Mouse (Mus musculus) layer of hippocampus, adult 8-10 months (tissue): Measurements from ENCODE around the gene Tcte1. TPM values are rescaled to one million over a fixed set of nuclear protein-coding genes. Genes with fewer than 3 reads are reported as not detected.

Source experiments
- DNase-seq, 2 experiments: peaks; one replicate each; pipeline ENCODE4 v3.0.0; 2022; ENCODE audit warnings: low spot score in 2 of 2
- total RNA-seq, 4 experiments: library from RNA; stranded (reverse); gene quantifications; 2 replicates each; pipeline ENCODE4 v1.2.4; 2022

Tcte1 gene
- total RNA-seq, 4 experiments from 2014 or later, result 0.92 to 1.3 (median 1.1) TPM

DNA sequence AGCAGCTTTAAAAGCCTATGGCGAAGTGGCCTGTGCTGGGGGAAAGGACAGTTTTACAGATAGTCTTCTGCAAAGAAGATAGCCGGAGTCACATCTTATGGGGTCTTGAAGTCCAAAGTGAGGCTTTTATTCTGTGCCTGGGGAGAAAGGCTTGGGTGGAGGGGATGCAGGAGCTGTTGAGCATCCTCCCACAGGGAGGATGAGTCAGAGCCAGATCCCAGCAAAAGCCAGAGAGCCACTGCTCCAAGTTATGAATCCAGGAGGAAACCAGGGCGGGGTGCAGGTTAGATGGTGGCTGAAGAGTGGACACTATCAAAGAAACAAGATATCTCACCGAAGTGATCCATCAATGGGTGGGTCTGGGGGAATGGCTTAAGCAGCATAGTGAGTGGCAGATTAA, 11.5 kb upstream of the Tcte1 start:
- no peak for DNase-seq

- DNase-seq, result no peak
These were observed 8.0 kb upstream of the Tcte1 start for GRCm38 (mm10) chr17:45515204-45515726.

- no peak for DNase-seq
These were observed 7.4 kb upstream of the Tcte1 start for GRCm38 (mm10) chr17:45515806-45516205.

GRCm38 (mm10) chr17:45516488-45516887, 6.7 kb upstream of the Tcte1 start:
- peak; percentile 64 to 87 for DNase-seq

DNA sequence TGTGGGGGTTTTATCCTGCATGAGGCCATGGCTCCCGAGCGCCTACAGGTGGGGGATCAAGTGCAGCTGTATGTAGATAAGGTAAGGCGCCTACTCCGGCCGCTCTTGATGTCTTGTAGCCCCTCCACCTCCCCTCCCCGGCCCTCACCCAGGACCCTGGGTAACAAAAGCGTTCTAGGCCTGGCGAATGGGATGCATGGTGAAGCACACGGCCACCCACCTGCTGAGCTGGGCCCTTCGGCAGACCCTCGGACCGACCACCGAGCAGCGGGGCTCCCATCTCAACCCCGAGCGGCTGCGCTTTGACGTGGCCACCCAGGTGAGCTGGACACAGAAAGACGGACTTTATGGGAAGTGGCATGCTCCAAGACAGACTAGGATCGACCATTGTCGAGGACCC, 6.1 kb upstream of the Tcte1 start:
- no peak for DNase-seq

GRCm38 (mm10) chr17:45517549-45518215, 5.6 kb upstream of the Tcte1 start:
- no peak for DNase-seq

- DNase-seq, result no peak
These were observed 4.3 kb upstream of the Tcte1 start for GRCm38 (mm10) chr17:45518766-45519475.

DNA sequence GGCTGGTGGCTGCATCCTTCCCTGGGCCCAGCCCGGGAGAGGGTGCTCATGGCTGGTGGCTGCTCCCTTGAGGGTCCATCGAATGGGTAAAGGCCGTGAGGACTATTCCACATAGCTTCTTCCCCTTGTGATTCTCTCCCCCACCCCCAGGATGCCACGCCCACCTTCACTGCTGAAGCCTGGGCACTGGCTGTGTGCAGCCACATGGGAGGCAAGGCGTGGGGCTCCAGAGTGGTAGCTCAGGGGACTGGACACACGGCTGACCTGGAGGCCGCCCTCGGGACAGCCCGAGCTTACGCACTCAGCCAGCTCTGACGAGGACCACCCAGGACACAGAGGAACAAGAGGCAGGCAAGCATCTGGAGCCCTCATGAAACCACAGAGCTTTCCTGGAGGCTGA, 3.1 kb upstream of the Tcte1 start:
- no peak for DNase-seq

- DNase-seq, result no peak
These were observed 1.7 kb downstream of the Tcte1 start for GRCm38 (mm10) chr17:45524961-45525360.

DNA sequence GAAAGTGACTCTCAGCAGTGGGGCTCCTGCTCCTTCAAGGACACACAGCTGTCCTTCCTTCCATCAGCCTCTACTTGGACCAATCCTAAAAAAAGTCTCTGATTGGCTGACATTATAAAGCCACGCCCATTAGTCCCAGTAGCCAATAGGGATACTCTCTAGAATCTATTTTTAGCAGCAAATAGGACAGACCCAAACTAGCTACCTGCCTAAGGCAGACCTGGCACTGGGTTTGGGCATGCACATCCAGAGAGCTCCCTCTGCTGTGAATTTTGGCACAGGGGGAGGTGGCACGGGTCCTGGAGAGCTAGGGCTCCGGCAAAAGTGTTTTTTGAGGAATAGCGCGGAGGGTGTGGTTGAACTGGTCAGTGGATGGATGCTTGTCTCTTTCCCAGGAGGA, 3.3 kb downstream of the Tcte1 start:
- DNase-seq, result no peak

DNA sequence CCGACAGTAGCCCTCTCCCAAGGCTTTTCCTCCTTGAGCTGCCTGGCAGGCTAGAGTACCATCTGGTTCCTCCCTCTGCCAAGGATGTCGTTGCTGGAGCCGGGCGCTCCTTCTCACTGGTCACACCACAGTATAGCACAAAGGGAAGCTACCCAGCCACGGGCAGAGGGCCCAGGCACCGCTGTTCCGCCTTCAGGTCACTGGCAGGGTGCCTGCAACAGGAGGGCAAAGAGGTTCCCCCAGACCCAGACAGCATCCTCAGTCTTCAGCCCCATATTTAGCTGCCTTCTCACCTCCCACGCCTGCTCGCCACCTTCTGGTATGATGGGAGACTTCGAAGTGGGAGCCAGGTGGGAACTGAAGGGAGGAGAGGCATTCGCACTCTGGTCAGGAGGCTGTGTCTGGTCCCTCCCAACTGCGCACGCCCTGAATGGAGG, 7.1 kb downstream of the Tcte1 start:
- peak; percentile 68 to 69 for DNase-seq

- DNase-seq, result no peak
These were observed 9.7 kb downstream of the Tcte1 start for GRCm38 (mm10) chr17:45532896-45533295.

DNA sequence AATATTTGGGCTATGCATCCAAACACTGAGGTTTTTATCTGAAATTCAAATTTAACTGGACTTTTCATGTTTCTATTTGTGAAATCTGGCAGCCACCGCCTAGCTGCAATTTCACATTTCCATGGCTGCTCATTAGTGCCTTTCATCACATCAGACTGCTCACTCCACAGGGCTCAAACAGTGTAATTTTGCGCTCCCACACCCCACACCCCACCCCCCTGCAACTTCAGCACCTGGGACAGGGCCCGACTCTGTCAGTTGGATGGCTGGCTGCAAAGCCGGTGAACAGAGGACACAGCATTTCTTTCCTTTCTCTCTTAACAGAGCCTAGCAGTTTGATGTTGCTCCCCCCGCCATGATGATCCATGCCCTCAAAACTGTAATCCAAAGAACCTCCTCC, 13.0 kb downstream of the Tcte1 start:
- no peak for DNase-seq

DNA sequence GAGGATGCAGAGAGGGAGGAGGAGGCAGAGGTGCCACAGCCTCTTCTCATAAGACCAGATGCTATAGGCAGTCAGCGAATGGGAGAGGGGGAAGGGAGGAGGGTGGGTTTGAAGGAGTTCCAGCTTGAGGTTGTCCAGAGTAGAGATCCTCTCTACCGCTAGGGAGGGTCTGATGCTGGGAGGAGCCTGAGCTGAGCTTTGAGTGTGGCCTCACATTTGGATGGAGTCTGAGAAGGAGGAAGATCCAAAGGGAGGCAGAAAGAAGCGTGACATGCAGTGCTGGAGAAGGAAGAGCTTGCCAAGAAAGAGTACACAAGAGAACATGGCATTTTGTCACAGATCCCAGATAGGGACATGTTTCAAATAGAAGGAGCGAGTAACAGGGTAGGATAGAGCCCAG, 15.2 kb downstream of the Tcte1 start:
- DNase-seq, result no peak

DNA sequence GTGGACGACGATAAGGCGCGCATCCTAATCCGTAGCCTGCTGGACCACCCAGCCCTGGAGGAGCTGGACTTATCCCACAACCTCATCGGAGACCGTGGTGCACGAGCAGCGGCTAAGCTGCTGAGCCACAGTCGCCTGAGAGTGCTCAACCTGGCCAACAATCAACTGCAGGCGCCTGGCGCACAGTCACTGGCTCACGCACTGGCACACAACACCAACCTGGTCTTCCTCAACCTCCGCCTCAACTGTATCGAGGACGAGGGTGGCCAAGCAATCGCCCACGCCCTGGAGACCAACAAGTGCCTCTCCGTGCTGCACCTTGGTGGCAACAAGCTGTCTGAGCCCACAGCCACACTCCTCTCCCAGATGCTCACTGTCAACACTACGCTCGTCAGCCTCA, 16.4 kb downstream of the Tcte1 start:
- no peak for DNase-seq

DNA sequence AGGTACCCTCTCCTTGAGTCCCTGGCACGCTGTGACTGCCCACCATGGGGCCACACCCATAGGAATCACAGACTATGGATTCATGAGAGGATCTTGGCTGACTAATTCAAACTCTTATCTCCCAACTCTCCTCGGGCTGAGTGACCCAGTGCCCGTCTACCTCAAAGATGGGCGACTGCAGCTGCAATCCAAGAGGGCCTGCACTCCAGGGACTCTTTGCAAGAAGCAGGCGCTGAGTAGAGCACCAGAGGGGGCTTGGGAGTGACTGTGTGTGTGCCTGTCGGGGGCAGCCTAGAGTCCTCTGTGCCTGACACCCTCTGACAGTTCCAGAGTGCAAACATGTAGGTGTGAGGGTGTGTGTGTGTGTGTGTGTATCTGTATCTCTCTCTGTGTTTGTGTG, 18.9 kb downstream of the Tcte1 start:
- no peak for DNase-seq

- no peak for DNase-seq
These were observed 19.5 kb downstream of the Tcte1 start for GRCm38 (mm10) chr17:45542705-45543104.

DNA sequence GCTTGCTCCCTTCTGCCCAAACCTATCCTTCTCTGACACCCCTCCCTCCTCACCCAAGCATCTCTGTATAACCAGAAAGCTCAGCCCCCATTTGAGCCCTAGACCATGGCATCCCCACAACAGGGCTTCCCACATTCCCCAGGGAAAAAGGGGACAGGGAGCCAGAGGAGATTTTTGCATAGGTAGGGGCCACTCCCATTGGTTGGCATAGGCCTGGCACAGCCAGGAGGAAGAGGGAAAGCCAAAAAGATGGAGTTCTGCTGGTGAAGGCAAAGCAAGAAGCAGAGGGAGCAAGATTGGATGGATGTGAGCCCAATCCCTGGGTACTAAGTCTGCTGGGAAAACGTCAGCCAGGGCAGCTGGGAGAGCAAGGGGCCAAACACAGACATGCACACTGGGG, 19.9 kb downstream of the Tcte1 start:
- DNase-seq, result no peak

GRCm38 (mm10) chr17:45544001-45544872, 21.0 kb downstream of the Tcte1 start:
- DNase-seq, result no peak

DNA sequence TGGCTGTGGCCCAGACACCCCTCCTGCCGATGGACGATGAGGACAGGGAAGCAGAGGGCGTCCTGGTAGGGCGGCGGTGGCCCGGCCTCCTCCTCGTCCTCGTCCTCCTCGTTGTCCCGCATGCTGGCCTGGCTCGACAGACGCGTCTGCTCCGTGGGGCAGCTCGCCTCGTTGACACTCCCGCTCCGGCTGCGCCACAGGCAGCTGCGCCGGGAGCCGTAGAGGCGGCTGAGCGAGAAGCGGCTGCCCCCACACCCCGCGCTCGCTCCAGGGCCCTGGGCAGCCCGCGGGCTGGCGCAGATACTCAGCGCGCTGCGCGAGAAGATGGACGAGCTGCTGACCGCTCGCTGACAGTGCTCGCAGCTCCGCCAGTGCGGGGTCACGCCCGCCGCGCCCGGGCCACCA, 21.6 kb downstream of the Tcte1 start:
- no peak for DNase-seq

- no peak for DNase-seq
These were observed 22.2 kb downstream of the Tcte1 start for GRCm38 (mm10) chr17:45545278-45545961.
